Mouse (Mus musculus) mesoderm, embryonic 11.5 days (tissue): ENCODE measurements around the gene Herpud1.
A peak's percentile ranks its signal among the peaks of the same experiment; 100 is the strongest.

Experiments
- DNase-seq: peaks from one replicate; pipeline ENCODE4 v3.0.0-alpha.2; 2012; ENCODE audit warnings: low read depth, low spot score

The Herpud1 gene

DNA sequence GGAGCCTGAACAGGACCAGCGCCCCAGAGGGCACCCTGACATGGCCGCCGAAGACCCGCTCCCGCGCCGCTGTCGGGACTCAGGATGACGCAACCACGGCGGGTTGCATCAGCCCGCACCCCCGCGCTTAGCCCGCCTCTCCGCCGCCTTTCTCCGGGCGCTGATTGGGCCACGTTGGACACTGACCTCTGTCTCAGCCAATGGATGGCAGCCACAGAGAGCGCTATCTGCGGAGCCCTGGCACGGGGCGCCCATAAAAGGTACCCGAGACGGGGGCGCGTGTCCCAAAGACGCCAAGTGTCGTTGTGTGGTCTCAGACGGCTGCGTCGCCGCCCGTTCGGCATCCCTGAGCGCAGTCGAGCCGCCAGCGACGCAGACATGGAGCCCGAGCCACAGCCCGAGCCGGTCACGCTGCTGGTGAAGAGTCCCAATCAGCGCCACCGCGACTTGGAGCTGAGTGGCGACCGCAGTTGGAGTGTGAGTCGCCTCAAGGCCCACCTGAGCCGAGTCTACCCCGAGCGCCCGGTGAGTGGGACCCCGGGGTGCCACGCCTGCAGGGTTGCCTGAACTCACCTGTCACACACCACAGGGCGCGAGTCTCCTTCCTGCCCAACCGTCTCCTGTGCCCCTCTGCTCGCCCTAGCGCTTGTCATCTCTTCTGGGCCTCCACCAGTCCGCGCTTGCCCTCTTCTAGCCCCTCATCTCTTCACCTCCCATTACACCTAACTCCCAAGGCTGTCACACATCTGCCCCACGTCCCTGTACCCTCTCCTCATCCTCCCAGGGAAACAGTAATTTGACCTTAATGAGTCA, at the start of gene Herpud1:
Gene Herpud1, plus strand, starts transcription at position 225 of the 813 bp plus-strand sequence.
- peak; percentile 95 for DNase-seq

GRCm38 (mm10) chr8:94337559-94337958, 48.7 kb upstream of the Herpud1 start:
- DNase-seq = no peak

GRCm38 (mm10) chr8:94340796-94341195, 45.4 kb upstream of the Herpud1 start:
- DNase-seq = no peak

GRCm38 (mm10) chr8:94342691-94343090, 43.5 kb upstream of the Herpud1 start:
- no peak for DNase-seq

DNA sequence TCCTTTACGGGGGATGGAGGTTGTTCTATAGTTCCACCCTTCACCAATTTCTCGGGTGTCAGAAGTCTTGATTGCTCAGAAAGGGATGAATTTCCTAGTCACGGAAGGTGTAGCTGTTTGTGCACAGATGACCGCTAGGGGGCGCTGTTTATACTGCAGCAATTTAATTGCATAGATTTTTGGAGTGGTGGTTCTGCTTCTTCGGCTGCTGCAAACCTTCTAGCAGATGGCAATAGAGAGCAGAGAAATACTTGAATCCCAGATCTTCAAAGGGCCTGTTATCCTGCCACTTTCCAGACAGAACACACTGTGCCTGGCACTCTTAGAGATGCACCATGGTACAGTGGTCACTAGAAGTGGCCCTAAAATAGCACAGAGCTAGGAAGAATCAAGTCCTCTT, 42.9 kb upstream of the Herpud1 start:
- DNase-seq = peak; percentile 74

GRCm38 (mm10) chr8:94343778-94344320, 42.4 kb upstream of the Herpud1 start:
- no peak for DNase-seq

DNA sequence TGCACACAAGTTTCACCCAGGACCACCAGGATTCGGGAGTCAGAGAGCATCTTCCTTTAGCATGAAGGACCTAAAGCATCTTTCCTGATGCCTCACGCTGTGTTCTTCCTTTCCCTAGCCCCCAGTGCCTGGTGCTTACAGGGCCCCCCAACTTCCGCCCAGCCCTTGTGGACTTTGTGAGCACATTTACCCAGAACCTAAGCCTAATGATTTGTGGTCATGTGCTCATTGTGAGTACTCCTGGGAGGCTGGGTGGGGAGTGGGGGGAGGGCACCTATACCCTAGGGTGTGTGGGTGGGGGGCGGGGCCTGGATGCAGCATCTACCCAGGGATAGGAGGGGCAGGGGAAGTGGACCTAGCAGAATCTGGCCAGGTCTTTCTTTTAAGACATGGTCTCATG, 40.6 kb upstream of the Herpud1 start:
- no peak for DNase-seq

DNA sequence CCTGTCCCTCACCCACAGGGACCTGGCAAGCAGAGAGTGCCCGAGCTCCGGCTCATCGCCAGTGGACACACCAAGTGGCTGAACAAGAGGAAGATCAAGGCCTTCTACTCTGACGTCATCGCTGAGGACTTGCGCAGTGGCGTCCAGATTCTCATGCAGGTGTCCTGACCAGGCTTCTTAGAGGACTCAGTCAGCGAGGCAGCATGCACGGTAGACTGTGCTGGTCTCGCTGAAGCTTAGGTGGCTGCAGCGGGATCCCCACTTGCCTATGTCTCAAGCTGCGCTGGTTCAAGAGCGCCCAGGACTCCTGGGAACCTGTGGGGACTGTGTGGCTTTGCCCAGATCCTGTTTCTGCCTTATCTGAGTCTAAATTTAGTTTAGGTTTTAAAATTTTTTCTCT, 40.0 kb upstream of the Herpud1 start:
- no peak for DNase-seq

GRCm38 (mm10) chr8:94348425-94348824, 37.8 kb upstream of the Herpud1 start:
- no peak for DNase-seq

- DNase-seq = no peak
Measured at GRCm38 (mm10) chr8:94354069-94354531, 32.1 kb upstream of the Herpud1 start.

DNA sequence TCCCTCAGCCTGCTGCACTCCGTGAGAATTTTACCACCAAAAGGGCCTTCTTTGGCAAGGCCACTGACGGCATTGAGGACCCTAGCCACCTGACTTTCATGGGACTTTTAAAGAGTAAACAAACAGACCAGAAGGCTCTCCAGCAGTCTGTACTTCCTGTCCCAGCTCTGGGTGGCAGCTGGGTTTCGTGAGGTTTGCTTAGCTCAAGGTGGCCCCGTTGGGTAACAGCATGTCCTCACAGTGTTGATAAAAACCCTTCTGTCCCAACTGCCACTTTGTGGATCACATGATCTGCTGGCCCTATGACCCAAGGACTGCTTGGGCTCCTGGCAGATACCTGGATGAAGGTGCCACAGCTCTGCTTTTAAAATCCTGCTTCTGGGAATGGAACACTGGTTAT, 31.7 kb upstream of the Herpud1 start:
- no peak for DNase-seq

- no peak for DNase-seq
Measured at GRCm38 (mm10) chr8:94357220-94357619, 29.0 kb upstream of the Herpud1 start.

DNA sequence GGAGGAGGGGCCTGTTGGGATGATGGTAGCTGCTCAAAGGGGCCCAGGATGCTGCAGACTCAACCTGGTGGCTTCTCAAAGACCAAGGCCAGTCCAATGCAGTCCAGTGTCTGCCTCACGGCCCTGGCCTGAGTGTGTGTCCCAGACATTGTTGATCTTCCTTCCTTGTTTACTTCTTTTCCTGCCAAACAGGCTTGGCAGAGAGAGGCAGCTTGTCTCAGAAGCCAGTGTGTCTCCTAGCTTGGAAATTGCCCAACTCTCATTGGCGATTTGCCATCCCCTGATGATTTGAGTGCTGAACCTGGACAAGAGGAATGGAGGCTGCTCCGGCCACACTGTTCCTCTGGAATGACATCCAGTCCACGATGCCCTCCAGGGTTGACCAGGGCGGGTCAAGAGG, 27.7 kb upstream of the Herpud1 start:
- no peak for DNase-seq

DNA sequence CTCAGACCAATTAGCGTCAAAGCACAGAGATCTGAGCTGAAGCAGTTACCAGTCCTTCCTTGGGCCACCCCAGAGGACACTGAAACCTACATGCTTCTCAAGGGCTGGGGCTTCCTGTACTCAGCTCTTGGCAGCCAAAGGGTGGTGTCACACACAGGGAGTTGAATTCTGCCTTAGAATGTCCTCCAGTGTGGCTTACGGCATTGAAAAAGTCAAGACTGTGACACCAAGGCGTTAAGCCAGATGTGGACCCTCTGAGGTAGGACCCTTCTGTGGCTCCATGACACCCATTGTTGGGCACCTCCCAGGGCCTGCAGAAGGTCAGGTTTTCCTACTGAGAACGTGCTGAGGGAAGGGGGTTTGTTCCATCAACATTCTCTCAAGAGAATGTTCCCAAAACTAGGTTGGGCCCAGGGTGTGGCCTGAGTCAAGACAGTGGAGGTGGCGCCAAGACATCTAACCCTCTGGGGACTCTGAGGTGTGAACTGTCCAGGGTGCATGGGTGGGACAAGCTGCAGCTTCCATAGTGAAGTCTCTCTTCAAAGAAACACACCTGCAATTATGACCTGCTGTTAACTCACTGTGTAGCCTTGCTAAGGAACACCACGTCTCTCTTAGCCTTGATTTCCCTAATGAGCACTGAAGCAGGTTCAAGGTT, 24.3 kb upstream of the Herpud1 start:
- no peak for DNase-seq

DNA sequence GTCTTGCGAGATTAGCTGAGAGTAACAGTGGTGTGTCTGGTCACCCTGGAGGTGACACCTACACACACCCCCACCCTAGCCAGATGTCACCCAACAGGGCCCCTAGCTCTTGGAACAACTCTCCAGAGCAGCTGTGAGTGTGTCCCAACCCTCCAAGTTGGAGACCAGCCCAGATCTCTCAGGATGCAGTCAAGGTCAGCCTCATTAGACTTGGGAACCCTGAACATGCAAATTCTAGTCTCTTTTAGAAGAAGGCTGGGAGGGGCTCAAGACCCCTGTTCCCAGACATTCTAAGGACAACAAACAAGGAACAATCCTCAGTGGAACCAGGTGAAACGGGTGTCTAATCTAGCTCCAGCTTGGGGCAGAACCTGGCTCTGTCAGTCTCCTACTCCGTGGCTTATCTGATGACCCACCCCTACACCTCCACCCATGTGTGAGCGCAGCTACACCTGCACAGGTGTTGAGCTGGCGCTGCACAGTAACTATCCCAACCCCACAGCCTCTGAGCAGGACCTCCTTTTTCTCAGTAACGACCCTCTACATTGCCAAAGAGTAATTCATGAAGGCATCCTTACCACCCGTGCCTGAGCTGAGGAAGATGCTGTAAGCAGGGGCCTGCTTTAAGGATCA, 23.5 kb upstream of the Herpud1 start:
- DNase-seq = no peak

DNA sequence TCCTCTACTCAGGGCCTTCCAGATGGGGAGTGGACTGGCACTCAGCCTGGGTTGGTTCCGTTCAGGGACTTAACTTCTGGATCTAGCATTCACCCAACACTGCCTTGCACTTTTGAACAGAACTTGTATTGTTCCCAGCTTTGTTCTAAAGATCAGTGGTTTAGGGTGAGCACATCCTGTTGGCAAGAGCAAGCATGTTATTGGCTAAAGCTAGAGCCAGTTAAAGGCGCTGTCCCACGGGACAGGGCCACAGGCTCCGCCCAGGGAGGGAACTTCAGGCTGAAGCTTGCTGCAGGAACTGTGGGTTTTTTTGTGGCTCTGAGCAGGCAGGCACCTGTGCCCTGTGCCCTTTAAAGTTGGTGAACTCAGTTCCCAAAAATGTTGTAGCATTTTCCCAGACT, 22.9 kb upstream of the Herpud1 start:
- DNase-seq = peak; percentile 27

DNA sequence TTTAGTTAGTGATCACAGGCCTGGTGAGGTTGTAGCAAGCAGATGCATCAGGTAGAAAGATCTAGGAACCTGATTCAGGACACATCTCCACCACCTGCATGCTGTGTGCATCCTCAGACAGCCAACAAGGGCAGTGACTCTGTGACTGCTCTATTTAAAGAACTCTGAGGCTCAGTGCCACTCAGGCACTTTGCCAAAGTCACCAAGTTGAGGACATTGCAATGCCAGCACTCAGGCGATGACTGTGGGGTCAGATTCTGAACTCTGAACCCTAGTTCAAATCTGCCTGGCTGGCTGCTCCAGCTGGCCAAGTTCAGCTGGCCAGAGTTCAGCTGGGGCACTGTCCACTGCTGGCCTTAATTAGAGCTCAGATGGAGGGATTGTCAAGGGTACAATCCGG, 22.3 kb upstream of the Herpud1 start:
- no peak for DNase-seq

DNA sequence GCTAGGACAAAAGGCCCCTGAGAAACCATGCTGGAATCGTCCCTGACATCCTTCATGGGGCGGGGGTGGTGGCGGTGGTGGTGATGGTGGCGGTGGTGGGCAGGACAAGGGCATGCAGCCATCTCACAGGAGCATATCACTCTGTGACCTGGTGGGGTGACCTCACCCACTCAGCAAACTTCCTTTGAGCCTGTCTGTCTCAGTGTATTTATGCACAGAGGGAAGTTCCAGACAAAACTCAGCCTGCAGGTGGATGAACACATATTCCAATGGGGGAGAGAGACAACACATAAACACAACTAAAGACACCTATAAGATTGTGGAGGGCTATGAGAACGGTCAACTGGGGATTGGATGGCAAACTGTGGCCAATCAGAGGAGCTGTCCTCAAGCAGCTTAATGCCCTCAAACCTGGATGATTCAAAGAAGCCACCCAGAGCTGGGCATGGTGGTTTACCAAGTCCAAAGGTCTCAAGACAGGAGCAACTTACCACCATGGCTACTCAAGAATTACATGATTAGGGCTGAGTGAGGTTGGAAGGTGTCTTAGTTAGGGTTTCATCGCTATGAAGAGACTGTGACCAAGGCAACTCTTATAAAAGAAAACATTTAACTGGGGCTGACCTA, 21.4 kb upstream of the Herpud1 start:
- DNase-seq = no peak

DNA sequence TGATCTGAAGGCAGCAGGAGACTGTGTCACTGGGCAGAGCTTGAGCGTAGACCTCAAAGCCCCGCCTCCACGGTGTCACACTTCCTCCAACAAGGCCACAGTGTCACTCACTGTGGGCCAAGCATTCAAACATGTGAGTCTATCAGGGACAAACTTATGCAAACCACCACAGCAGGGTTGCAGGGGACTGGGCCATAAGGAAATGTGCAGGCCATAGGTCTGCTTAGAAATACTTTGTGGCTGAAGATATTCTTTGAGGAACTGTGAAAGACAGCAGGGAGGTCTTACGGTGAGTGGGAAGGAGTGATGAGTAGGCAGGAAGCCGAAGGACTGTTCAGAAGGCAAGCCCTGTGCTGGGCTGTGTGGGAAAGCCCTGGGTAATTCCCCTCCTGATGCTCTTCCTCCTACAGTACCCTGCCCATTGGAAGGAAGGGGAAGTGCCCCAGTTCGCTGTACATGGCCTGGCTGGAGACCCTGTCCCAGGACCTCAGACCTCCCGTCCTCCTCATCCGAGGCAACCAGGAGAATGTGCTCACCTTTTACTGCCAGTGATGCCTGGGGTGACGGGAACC, 20.7 kb upstream of the Herpud1 start:
- no peak for DNase-seq

DNA sequence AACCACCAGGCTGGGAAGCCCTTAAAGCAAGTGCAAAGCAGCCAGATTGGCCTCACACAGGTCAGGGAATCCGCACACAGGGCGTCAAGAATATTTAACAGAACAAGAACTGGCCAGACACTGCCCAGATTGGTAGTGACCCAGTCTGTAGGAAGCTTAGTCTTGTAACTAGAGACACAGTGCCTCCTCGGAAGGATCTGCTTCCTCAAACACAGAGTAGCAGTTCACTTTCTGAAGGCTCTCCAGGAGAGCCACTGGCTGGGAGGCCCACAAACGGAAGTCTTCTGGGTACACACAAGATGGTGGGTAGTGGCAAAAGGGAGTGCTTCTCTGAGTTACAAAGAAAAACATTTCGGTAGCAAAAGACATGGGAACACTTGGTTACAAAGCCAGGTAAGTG, 15.4 kb upstream of the Herpud1 start:
- DNase-seq = no peak

DNA sequence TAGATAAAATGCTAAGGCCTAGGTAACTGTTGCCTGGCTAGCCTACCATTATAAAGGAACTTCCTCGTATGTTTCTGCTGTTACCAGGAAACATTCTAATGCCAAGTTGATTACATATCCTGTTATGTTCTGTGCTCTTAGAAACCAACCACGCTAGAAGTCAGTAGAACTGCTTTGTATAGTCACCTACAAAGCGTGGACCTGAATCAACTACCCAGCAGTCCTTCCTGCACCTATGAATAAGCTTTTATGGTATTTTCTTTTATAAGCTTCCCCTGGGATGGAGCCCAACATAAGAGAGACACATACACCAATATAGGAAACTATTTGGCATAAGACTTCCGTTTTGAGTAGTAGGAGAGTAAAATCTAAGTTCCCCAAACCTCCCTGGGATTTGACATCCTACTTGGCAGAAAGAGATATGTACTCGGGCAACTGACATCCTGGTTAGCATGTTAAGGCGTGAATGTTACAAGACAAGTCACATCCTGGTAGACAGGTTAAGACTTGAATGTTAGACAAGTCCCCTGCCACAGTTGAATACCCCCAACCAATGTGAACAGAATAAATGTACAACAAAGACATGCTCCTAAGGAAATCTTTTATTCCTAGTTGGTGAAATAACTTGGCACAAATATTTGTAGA, 13.2 kb upstream of the Herpud1 start:
- DNase-seq = no peak
